8 mouse cellular contexts compared by ENCODE assay signal in the genomic region with DNA sequence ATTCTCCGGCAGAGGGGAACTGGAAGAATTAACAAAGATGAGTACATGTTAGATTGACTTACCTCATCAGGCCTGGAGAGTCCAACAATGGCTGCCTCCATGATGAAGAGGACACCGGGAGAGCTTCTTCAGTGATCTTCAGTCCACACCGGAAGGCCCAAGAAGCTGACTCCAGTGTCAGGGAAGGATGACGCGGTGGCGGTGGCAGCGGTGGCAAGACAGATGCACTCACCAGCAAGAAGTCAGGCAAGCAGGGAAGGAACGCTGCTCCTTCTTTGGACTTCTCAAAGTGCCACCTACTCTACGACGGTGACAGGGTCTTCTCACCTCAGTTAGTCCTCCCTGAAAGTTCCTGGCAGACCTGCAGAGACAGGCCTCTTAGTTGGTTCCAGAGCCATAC. TPM values are rescaled to one million over a fixed set of nuclear protein-coding genes. Genes with fewer than 3 reads are reported as not detected.
DNase-seq lines count a peak whose midpoint lies in the region; ATAC-seq and TF ChIP-seq lines count a peak whose summit lies in the region.
"Not testable (repeated sequence)": the region's sequence is repeated elsewhere in the genome, so short reads cannot be mapped to it uniquely, and the experiment has no call there.

A gene (minus strand): TSS at position 101 of the 400 bp plus-strand sequence.

- not testable (repeated sequence) for TF ChIP-seq CTCF in layer of hippocampus, adult 2 months (conservative IDR thresholded peaks at IDR 0.05)

- not testable (repeated sequence) for H3K4me2 ChIP-seq in limb, embryonic 13.5 days (replicated peaks); stomach, embryonic 16.5 days (ENCODE audit: low read depth, low read length)

- H3K4me3 ChIP-seq in layer of hippocampus, adult 2 months; limb, embryonic 13.5 days; midbrain, embryonic 10.5 days; stomach, embryonic 16.5 days (replicated peaks; ENCODE audit: low read length): not testable (repeated sequence)

- not testable (repeated sequence) for H3K9ac ChIP-seq in limb, embryonic 13.5 days; stomach, embryonic 16.5 days (ENCODE audit: low read length)

- not testable (repeated sequence) for H3K9me3 ChIP-seq in limb, embryonic 13.5 days; stomach, embryonic 16.5 days (replicated peaks; ENCODE audit: control insufficient read depth, low read length)
- H3K9me3 ChIP-seq in midbrain, embryonic 10.5 days (replicated peaks), result peaks cover 11% of the 10 kb centered on the region; the same call in 1 of the 2 replicates

- H3K27me3 ChIP-seq in limb, embryonic 13.5 days; midbrain, embryonic 10.5 days (ENCODE audit: low read depth, poor library complexity, severe bottlenecking); stomach, embryonic 16.5 days (ENCODE audit: control insufficient read depth, insufficient read depth, low read length): not testable (repeated sequence)

- H3K4me1 ChIP-seq in limb, embryonic 13.5 days, result peaks cover 21% of the 10 kb centered on the region
- H3K4me1 ChIP-seq in midbrain, embryonic 10.5 days, result peaks cover 16% of the 10 kb centered on the region
- not testable (repeated sequence) for H3K4me1 ChIP-seq in stomach, embryonic 16.5 days (ENCODE audit: control insufficient read depth, insufficient read depth, low read length)

- H3K27ac ChIP-seq in layer of hippocampus, adult 2 months; limb, embryonic 13.5 days; midbrain, embryonic 10.5 days (replicated peaks); stomach, embryonic 16.5 days (ENCODE audit: low read length): not testable (repeated sequence)

- WGBS in limb, embryonic 13.5 days, result 98% methylated on average over 9 of the region's 10 CpGs
- 97% methylated on average over 8 of the region's 10 CpGs for WGBS in midbrain, embryonic 10.5 days
- whole genome bisulfite sequencing in stomach, embryonic 16.5 days, result 94% methylated on average over 10 of the region's 10 CpGs

- not testable (repeated sequence) for ATAC-seq in erythroblast, adult 5-6 weeks (replicated peaks; ENCODE audit: low FRiP score, poor library complexity, severe bottlenecking); hematopoietic stem cell, adult 5-6 weeks (replicated peaks in 1 of 2; ENCODE audit: insufficient read depth in 1 of 2, low FRiP score in 2 of 2, low TSS enrichment in 1 of 2, low read depth in 1 of 2, poor library complexity in 2 of 2, severe bottlenecking in 2 of 2); limb, embryonic 13.5 days (ENCODE audit: low FRiP score, low read depth); stomach, embryonic 16.5 days (ENCODE audit: insufficient read depth, low FRiP score)

- H3K36me3 ChIP-seq in limb, embryonic 13.5 days, result peaks cover 64% of the 10 kb centered on the region
- peaks cover 82% of the 10 kb centered on the region for H3K36me3 ChIP-seq in midbrain, embryonic 10.5 days
- H3K36me3 ChIP-seq in stomach, embryonic 16.5 days (ENCODE audit: control insufficient read depth, insufficient read depth, low read length), result peaks cover 43% of the 10 kb centered on the region

- DNase-seq in adrenal gland, postnatal 14 days; layer of hippocampus, adult 2 months (ENCODE audit: low spot score in 2 of 2); midbrain, embryonic 10.5 days (ENCODE audit: low spot score): not testable (repeated sequence)
- DNase-seq in heart, adult 11 months, result peak; percentile 41

RNA-seq across cellular contexts. Expression of the gene that starts here (rescaled TPM):
- total RNA-seq in adrenal gland, postnatal 14 days (2021), result 17.6 and 21.5 TPM in 2 replicates
- 10.7 and 15.6 TPM in 2 replicates for total RNA-seq in erythroblast, adult 5-6 weeks (2015; ENCODE audit: low replicate concordance)
- 23.1 and 30.1 TPM in 2 replicates for total RNA-seq in erythroblast, adult 5-6 weeks (2017; ENCODE audit: low replicate concordance)
- total RNA-seq in hematopoietic stem cell, adult 5-6 weeks (2017), result 42.3 and 47.0 TPM in 2 replicates
- 10 to 100 TPM; 20.1 to 20.6 TPM for total RNA-seq in layer of hippocampus, adult 2 months (2021)
- polyA plus RNA-seq in limb, embryonic 13.5 days (2015; fragmentation: Nextera tagmentation; extraction: Ambion mirVana), result 33.5 and 34.2 TPM in 2 replicates
- polyA plus RNA-seq in midbrain, embryonic 10.5 days (2016; fragmentation: Nextera tagmentation; extraction: Ambion mirVana), result 32.1 and 33.6 TPM in 2 replicates
- 22.8 and 28.9 TPM in 2 replicates for polyA plus RNA-seq in stomach, embryonic 16.5 days (2015; fragmentation: Nextera tagmentation; extraction: Ambion mirVana)
